Mouse (Mus musculus) urinary bladder, adult 2 months (tissue): Measurements from ENCODE around the gene Katnal1. TPM values are rescaled to one million over a fixed set of nuclear protein-coding genes. Genes with fewer than 3 reads are reported as not detected.

Experiments used
- DNase-seq: peaks from one replicate; pipeline ENCODE4 v3.0.0; 2022; ENCODE audit warnings: low spot score
- polyA plus RNA-seq: library from polyadenylated mRNA; depleted of rRNA; stranded (reverse); fragments of >200 nt; gene quantifications from 2 replicates; pipeline ENCODE4 v1.2.3, GENCODE M21; 2012

The Katnal1 gene
- polyA plus RNA-seq, 1 experiment: 6.3 TPM

DNA sequence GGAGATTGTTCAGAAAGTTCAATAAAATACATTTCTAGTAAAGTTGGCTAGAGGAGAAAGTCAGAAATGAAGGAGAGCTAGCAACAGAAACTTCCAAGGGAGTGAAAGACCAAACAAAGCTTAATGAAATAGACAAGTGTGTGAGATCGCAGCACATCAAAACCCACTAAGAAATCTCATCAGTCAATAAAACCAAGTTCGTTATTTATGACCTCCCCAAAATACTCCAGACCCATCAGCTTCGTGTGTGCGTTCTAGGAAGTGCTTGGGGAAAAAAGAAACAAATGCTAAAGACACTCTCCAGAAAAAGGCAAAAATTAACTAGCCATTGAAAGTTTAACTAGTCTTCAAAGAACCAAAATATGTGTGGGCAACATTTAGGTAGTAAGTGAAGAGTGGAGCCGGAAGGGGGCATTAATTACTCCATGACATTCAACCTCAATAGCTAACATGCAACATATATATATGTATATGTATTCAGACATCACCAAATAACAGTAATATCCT lies 1.4 kb downstream of the Katnal1 start:
- no peak for DNase-seq

DNA sequence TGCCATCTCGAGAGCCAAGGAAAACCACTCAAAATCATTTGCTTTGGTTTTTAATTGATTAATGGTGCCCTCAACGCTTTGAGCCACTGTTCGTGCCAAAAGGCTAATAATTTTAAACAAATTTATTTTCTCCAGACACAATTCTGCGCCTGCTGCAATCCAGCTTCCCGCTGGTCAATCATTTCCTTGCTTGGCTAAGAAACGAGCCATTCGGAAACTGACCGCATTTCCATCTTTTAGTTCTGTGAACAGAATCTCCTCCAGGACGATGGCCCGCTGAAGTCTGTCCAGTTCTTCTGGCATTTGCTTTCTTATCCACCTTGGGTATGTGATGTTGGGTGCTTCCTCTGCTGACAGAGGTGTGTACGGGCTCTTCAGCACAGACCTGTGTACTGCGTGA lies 4.5 kb downstream of the Katnal1 start:
- DNase-seq: no peak

DNA sequence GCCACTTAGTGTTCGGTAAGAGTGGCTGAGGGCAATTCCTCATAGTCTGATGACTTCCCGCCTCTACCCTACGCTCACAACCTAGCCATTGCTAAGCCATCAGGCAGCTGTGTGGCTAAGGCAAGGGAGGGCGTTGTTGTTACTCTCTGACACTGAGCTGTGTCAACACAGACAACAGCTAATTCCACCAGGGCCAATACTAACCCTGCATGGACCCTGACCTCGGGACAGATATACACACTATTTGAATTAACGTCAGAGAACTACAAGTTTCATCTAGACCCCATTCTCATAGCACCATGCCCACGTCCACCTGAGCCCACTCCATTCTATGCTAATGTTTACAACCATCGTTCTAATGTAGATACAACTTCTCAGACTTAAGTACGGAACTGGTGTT lies 5.1 kb downstream of the Katnal1 start:
- no peak for DNase-seq

DNA sequence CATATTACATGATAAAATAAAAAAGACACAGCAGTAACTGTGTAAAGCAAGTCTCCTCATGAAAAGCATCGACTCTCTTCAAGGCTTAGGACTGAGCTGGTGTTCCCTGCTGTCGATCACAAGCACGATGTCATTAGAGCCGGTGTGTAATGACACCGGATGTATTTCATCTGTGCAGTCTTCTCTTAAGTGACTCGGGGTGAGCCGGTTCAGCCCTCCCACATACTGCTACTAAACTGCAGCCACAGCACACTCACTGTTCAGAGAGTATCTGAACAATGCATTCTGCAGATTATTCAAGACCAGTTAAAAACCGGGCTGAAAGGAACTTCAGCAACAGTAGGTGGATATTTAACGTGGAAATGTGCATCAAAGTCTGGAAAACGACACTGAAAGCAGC lies 5.7 kb downstream of the Katnal1 start:
- no peak for DNase-seq

DNA sequence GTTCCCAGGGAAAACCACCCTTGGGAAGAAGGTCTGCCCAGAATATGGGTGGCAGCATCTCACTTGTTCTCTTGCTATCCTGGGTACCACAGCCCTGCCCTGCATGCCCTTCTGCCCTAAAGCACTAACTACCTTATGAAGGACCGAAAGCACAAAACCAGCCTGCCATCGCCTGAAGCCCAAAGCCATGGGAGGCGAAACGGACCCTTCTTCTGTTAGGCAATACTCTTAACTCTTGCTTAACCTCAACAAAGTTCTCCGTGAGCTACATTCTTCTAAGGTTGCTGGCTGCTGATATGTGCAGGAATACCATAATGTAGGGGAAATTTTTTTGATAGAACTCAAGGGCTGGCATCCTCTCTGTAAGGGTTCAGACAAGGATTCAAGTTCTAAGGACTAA lies 6.3 kb downstream of the Katnal1 start:
- no peak for DNase-seq

DNA sequence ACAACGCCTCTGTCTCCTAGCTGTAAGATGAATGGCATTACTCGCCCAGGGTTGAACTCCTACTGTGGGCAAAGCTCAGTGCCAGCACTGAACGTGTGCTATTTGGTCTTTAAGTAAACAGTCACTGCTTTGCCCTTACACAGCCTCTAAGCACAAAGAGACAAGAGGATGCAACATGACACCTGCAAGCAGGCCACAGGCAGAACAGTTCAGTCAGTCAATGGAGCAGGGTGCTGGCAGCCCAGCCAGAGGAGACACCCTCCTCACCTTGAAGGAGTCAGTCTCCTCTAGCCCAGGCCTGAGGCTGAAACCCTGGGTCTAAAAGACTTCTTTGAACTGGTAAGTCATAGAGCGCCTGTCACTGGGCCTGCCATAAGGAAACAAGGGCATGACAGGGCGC lies 11.1 kb downstream of the Katnal1 start:
- no peak for DNase-seq

DNA sequence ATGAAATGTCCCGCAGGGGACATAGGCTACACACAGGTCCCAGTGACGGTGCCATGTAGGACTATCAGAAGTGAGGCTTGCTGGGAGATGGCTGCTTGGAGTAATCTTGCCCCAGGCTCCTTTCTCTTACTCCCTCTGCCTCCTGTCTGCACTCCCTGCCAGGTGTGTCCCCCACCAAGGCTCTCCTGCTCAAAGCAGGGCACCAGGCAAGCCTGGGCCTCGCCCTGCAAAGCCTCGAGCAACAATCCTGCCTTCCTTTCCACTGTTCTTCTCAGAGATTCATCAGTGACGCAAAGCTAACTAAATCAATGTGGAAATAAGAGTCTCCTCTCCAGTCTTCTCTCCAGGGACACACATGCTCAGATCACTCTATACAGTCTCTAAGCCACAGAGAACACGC lies 12.3 kb downstream of the Katnal1 start:
- DNase-seq: no peak

DNA sequence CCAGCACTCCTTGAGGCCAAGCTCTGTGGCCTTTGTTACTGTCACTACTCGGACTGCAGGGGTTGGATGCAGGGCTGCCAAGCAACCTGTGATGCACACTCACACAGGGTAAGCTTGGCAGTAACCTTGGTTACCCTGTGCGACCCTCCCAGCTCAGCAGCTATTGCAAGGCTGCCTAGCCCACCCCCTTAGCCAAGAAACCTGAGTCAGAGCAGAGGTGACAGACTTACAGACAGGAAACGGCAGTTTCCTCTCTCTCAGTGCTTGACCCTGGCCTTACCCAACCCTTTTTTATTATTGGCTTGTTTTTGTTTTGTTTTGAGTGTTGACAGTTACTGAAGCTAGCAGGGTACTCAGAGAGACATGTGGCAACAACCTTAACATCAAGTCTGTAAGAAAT lies 16.9 kb downstream of the Katnal1 start:
- no peak for DNase-seq

DNA sequence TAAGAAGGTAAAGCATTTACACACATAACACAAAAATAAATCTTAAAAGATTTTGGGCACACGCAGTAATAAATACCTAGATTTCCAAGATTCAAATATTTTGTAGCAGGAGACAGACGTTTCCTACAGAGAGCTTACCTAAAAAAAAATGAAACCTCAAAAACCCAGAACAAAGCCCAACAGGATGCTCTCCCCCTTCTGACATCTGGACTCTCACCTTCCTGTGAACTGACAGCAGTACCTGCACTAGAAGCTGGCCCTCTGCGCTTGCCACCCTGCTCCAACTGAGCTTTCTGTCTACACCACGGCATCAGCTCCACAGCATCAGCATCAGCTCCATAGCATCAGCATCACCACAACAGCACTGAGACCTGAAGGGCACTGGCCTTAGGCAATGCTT lies 19.1 kb downstream of the Katnal1 start:
- no peak for DNase-seq

DNA sequence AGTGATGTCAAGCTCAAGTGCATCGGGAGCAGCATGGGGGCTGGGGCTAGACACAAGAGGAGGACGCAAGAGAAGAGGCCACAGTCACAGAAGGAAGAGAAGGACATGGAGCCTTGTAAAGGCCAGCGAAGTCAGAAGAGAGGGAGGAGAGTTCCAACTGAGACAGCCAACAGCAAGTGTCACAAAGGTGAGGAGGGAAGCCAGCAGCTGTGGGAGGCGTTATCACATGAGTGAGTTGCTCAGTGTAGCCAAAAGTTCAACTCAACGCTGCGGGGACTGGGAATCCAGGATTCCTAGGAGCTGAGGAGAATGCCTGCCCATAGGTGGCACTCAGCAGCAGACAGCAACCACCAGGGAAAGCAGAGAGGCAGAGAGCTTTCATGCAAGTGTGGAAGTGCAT lies 19.7 kb downstream of the Katnal1 start:
- DNase-seq: no peak

DNA sequence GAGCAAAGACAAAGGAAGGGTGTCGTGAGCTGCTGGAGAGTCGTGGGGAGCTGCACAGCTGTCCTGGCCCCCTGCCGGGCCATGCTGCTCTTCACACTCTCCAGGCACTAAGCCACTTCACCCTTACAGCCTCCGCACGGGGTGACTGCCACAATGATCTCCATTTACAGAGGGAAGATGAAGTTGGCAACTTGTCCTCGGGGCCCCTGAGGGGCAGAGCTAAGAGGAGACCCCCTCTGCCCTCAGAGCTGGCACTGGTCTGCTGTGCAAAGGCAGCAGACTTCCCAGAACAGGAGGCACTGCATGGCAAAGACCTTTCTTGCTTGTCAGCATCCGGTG lies 20.1 kb downstream of the Katnal1 start:
- DNase-seq: no peak

DNA sequence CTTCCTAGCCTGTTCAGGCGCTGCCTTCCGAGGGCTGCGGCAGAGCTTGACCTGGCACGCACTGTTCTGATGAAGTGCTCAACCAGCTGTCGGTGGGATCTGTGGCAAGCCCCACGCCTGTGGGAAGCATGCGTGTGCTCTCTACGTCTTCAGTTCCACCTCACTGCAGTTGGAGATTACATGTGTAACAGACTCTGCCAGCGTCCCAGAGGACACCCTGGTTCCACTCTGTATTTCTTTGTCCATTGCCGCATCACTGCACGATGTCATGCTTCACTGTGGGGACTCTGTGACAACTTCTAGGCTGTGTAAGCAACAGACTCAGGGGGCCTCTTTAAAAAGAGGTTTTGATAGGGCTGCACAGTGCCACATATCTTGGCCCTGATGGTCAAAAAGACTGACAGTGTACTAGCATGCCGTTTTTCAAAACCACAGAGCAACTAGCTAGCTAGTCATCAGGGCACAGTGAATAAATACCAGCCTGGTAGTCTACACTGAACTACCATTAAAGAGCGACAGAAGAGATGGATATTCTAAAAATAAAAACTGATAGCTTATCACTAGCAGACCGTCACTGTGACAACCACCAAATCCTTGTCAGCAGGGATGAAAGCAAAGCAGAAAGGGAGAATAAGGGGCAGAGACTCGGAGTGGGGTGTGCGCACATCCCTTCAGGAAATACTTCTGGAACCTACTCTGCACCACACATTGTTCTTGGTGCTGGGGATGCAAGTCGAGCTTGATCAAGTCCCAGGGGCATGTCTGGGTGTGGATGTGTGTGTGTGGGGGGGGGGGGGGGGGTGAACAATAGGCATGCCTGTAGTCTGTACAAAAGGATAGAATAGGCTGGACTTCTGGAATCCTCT lies 20.7 kb downstream of the Katnal1 start:
- DNase-seq: no peak

DNA sequence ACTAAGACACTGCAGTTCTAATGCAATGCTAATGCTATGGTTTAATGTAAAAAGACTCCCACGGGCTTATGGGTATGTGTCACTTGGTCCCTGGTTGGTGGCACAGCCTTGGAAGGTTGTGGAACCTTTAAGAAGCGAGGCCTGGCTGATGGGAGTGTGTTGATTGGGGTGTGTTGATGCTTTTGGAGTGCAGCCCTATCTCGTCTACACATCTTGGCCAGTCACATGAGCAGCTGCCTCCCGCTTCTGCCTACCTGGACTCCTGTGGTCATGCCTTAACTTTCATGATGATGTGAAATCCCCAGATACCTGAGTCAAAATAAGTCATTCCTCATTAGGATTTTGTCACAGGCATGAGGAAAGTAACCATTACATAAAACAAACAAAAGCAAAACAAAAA lies 22.8 kb downstream of the Katnal1 start:
- no peak for DNase-seq

DNA sequence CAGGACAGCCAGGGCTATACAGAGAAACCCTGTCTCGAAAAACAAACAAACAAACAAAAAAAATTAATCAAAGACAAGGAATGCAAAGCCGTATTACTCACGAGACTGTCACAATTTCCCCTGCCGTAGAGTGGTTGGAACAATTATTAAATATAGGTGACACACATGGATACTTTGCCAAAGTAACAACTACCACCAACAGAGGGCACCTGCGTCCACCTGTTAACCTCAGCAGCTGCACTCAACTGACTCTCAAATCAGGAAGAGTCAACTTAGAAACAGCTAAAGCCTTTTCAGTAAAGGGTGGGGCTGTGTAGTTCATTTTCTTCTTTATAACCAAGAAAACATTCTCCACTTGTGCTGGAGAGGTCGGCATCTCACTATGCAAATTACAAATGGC lies 24.3 kb downstream of the Katnal1 start:
- DNase-seq: no peak

DNA sequence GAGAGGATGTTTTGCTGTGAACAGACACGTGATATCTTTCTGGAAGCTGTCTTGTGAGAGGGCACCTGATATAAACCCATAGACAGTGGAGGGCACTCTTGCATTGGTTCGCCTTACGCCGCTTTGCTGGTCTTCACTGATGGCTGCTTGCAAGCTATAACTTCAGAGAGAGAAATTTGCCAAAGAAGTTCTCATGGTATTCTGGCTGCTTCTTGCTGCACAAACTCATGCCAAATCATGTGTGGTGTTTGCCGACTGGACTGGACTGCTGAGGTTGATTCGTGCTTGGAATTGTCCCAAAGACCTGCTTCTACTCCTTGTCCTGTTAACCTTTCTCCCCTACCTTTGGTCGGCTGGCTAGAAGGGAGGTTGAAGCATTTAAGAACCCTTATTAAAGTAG lies 29.8 kb downstream of the Katnal1 start:
- no peak for DNase-seq

DNA sequence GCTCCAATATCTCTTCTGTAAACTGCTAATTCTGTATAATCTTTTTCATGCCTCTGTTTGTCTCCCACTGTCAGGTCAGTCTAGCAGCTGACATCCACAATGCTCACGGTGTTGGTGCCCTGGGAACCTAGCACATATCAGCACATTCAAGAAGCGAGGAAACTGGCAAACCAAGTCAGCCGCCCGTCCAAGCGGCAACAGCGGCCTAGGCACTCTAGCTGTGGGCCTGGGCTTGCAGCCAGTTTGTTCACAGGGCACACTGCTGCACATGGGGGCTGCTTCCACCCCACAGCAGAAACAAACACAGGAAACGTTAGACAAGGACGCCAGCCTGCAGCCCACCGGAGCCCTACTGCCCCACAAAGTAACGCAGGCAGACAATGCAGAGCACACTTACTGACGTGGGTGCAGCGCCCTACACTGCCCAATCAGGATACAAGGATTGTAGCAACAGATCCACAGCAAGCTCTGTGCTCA lies 31.1 kb downstream of the Katnal1 start:
- DNase-seq: no peak

DNA sequence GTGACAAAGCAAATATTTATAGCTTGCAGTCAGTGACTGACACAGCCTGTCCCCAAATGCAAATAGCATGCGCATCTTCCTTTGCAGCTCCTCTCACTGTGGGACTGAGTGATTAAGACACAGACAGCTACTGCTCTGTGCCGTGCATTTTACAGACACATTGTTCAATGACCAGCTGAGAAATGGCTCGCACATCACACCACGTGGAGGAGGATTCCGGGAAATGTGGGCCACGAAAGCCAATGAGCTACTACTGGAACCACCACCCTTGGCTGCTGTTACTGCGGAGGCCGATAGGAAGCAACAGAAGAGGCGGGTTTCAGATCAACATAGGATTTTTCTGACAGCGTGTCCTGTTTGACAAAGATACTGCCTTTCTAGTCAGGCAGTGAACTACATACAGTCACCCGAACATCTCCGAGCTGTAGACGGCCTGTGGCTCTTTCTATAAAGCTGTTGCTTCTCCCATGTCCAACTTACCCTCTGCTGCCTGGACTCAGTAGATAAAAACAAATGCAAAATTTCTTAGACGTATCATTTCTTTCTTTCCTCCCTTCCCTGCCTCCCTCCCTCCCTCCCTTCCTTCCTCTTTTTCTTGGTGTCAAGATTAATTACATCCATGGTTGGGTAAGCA lies 31.9 kb downstream of the Katnal1 start:
- no peak for DNase-seq

DNA sequence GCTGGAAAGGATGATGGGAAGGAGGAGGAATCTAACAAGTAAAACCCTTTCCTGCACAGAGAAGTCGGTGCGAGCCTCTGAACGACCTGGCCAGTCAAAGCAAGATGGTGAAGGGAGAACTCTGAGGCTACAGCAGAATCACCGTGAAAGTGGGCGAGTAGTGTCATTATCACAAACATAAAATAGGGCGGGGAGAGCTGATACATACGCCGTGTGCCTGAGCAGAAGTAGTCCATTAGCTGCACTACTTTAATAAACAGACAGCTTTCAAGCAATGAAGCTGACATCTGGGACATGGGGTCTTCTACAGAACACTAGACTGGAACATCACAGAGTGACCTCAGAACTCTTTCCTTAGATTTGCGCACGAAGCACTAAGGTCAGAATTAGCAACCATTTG lies 32.6 kb downstream of the Katnal1 start:
- DNase-seq: no peak

DNA sequence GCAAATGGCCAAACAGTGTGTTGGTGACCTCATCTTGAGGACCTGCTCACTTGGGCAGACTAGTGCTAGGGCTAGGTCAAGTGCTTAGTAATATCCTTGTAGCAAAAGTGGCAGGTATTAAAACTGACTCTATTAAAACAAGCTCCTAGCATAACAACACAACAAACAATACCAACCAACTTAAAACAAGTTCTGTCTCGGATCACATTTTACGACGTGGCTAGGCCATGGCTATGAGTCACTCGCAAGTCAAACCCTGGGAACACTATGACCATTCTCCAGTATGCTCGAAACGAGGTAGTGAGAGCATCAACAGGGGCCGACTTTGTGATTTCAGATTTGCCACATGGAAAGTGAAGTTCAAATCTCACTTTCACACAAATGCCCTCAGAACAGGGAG lies 33.3 kb downstream of the Katnal1 start:
- DNase-seq: no peak

DNA sequence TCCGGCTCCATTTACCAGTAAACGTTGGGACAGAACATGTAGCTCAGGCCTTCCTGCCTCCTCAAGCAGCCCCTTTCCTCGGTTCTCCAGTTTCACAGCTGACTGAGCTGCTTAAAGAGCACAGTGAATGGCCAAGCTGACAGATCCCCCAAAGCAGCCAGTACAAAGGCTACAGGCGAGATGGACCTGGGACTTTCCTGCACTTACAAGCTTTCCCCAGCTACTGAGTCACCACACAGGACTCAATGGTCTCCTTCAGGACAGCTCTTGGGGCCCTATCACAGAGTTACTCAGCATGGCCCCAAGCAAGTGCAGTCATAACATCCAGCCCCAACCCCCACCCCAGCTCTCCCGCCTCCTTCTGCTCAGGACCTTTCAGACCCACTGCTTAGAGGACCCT lies 34.1 kb downstream of the Katnal1 start:
- DNase-seq: no peak

DNA sequence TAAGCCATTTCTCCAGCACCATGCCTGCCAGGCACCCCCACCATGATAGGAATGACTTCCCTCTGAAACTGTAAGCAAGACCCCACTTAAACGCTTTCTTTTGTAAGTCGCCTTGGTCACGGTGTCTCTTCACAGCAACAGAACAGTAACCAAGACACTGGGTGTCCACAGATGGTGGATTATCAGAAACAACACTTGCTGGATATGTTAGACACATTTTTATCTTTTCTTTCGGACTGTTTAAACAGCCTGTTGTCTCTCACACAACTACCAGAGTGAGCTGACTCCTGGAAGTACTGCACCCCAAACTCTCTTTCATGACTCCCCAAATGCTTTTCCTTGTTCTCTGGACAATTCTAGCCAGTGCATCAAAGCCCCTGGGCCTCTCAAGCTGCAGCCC lies 38.9 kb downstream of the Katnal1 start:
- DNase-seq: no peak

DNA sequence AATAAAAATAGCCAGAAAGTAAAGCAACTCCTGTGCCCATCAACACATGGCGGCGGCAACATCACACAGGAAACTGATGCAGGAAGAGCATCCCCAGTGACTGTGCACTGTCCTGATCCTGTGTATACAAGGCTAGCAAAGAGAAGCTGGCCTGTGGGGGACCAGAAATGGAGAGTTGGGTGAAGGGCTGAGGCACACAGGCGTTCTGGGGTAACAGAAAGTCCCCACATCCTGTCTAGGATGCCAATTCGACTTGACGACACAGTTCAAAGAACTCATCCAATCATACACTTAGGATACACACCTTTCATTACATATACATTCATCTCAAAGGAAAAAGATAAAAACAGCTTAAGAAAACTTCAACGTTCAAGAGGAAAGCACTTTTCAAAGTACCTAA lies 41.1 kb downstream of the Katnal1 start:
- DNase-seq: no peak

DNA sequence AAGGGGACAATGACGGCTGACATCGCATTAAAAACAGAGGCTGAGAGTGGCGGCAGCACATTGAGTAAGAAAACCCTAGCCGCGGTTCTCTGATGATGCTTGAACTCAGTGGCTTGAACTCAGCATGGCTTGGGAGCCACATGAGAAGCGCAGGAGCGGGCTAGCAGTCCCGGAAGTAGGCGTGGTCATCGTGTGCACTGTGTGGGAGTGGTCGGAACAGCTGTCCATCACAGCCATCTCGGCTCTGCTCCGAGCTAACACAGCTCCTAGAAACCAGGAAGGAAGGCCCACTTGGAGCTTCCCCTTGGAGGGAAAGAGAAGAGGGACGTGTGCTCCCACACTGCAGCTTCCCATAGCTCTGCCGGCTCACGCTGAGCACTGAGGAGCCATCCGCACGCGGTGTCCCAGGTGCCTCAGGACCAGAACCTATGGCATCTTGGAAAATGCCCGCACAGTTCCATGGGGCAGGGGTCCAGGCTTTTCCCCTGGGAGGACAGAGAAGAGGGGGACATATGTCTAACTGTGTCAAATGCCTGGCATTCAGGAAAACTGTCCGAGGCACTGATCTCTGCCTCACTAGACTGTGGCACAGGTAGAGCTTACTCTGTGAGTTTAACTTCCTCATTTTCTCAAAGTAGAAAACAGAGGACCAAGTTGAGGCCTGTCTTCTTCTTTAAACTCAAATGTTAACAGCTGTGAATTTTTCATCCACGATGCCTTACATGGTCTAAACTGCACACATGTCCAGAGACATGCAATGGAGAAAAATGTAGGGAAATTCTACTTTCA lies 43.1 kb downstream of the Katnal1 start:
- DNase-seq: no peak
